Mouse (Mus musculus) embryonic fibroblast, embryonic 13.5 days (primary cell): ENCODE measurements at regions not wholly inside any gene's neighbourhood (a gene's known extent, or its start where the extent isn't known, plus 50 kb on each side); places are given as distances from the start of the nearest gene placed in this dataset.

Experiments used
- CTCF ChIP-seq: IDR thresholded peaks from 2 replicates; pipeline ENCODE4 v1.5.1; 2011; ENCODE audit warnings: mild to moderate bottlenecking, control low read depth, low read length, moderate library complexity, borderline replicate concordance; ENCODE audit not compliant: insufficient read depth
- POLR2A ChIP-seq: IDR thresholded peaks from 2 replicates; pipeline ENCODE4 v1.6.1; 2011; ENCODE audit warnings: low read depth, mild to moderate bottlenecking, control low read depth, low read length, moderate library complexity

DNA sequence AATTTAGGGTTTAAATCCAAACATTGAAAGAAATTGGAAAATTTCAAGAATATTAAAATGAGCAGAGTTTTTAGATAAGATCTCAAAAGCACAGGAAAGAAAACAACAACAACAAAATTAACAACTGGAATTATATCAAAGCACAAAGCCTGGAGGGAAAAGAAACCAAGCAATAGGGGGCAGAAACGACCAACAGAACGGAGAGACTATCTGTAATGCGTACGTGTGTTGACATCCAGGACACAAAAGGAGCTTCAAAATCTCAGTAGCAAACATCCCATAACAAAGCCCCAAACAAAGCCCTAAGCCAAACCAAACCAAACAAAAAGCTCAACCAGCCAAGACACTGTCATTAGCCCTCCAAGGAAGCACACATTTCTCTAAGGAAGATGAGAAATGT, 237.5 kb upstream of the P2ry1 start:
- TF ChIP-seq CTCF = no peak
- no peak for TF ChIP-seq POLR2A
